Mouse (Mus musculus): ENCODE data around the gene Pes1. TPM values are rescaled to one million over a fixed set of nuclear protein-coding genes. Genes with fewer than 3 reads are reported as not detected.

Pes1 gene
- total and polyA plus RNA-seq, 3 experiments, result 240 to 498 (median 301) TPM

- Histone ChIP-seq H3K4me1 (ENCODE audit: control insufficient read depth in 1 of 2, insufficient read depth in 2 of 2, low read length in 2 of 2) (no peaks in the 10 kb centered on the region), H3K4me3 (ENCODE audit: control insufficient read depth in 1 of 2, insufficient read depth in 1 of 2, low read depth in 2 of 2, low read length in 2 of 2) (no peak overlapping the region), H3K9me3 (replicated peaks; ENCODE audit: insufficient read depth, low read length) (no peaks in the 10 kb centered on the region), H3K36me3 (ENCODE audit: control insufficient read depth in 1 of 2, insufficient read depth in 2 of 2, low read length in 2 of 2) (no peaks in the 10 kb centered on the region), H3K27ac (ENCODE audit: control insufficient read depth, low read depth, low read length) (no peak overlapping the region), H3K27me3 (ENCODE audit: control insufficient read depth in 1 of 2, insufficient read depth in 2 of 2, low read length in 2 of 2) (peaks cover 0 to 3% of the 10 kb centered on the region in 2 experiments; a peak in 2 of 4 replicates), H3K9ac (ENCODE audit: control insufficient read depth, low read depth, low read length, poor library complexity, severe bottlenecking) (no peak overlapping the region), H3K79me2 (ENCODE audit: control insufficient read depth, insufficient read depth, low read length, poor library complexity) (no peaks in the 10 kb centered on the region)
- no peak for DNase-seq (ENCODE audit: low read depth, low spot score)
- TF ChIP-seq RAD21 (IDR thresholded peaks at IDR 0.05; ENCODE audit: low read depth, low read length), result no peak
- TF ChIP-seq JUND (IDR thresholded peaks at IDR 0.05; ENCODE audit: low read depth, low read length), result no peak
- no peak for TF ChIP-seq GABPA (IDR thresholded peaks at IDR 0.05; ENCODE audit: low read depth, low read length)
- no peak for TF ChIP-seq MEF2A (IDR thresholded peaks at IDR 0.05; ENCODE audit: extremely low read depth, insufficient replicate concordance, low read depth, low read length, poor library complexity, severe bottlenecking)
- no peak for TF ChIP-seq TBP (IDR thresholded peaks at IDR 0.05; ENCODE audit: low read depth, low read length)
- TF ChIP-seq HCFC1 (IDR thresholded peaks at IDR 0.05; ENCODE audit: low read depth, low read length), result no peak
- no peak for TF ChIP-seq TAL1 (IDR thresholded peaks at IDR 0.05; ENCODE audit: low read length)
Observed at GRCm38 (mm10) chr11:3993132-3993531, 29.4 kb downstream of the Pes1 start.

GRCm38 (mm10) chr11:3993914-3994313, 30.1 kb downstream of the Pes1 start:
- H3K27ac ChIP-seq (ENCODE audit: control insufficient read depth, low read depth, low read length), result no peak overlapping the region
- H3K9me3 ChIP-seq (replicated peaks; ENCODE audit: insufficient read depth, low read length), result no peaks in the 10 kb centered on the region
- no peaks in the 10 kb centered on the region for H3K36me3 ChIP-seq (ENCODE audit: control insufficient read depth in 1 of 2, insufficient read depth in 2 of 2, low read length in 2 of 2)
- TF ChIP-seq ELF1 (IDR thresholded peaks at IDR 0.05; ENCODE audit: low read depth, low read length) (no peak), E2F4 (IDR thresholded peaks at IDR 0.05; ENCODE audit: borderline replicate concordance, low read depth, low read length) (no peak), MXI1 (IDR thresholded peaks at IDR 0.05; ENCODE audit: low read depth, low read length) (no peak), HCFC1 (IDR thresholded peaks at IDR 0.05; ENCODE audit: low read depth, low read length) (no peak), MYB (IDR thresholded peaks at IDR 0.05; ENCODE audit: low read depth, low read length) (no peak), ZMIZ1 (IDR thresholded peaks at IDR 0.05; ENCODE audit: low read depth, low read length) (no peak), MEF2A (IDR thresholded peaks at IDR 0.05; ENCODE audit: extremely low read depth, insufficient replicate concordance, low read depth, low read length, poor library complexity, severe bottlenecking) (no peak), USF1 (IDR thresholded peaks at IDR 0.05; ENCODE audit: low read depth, low read length) (no peak), MAZ (IDR thresholded peaks at IDR 0.05; ENCODE audit: low read depth, low read length) (no peak), TCF12 (IDR thresholded peaks at IDR 0.05; ENCODE audit: low read depth, low read length) (no peak), POLR2AphosphoS2 (IDR thresholded peaks at IDR 0.05; ENCODE audit: low read length) (no peak), JUND (IDR thresholded peaks at IDR 0.05; ENCODE audit: low read depth, low read length) (no peak), KAT2A (conservative IDR thresholded peaks at IDR 0.05; ENCODE audit: low read depth, low read length) (no peak), MAX (IDR thresholded peaks at IDR 0.05; ENCODE audit: low read length) (no peak), SIN3A (IDR thresholded peaks at IDR 0.05; ENCODE audit: low read length) (no peak), POLR2AphosphoS5 (IDR thresholded peaks at IDR 0.05; ENCODE audit: borderline replicate concordance, low read depth, low read length) (no peak), ETS1 (IDR thresholded peaks at IDR 0.05; ENCODE audit: low read depth, low read length) (no peak), CHD2 (IDR thresholded peaks at IDR 0.05; ENCODE audit: low read length) (no peak), SMC3 (IDR thresholded peaks at IDR 0.05; ENCODE audit: low read depth, low read length) (no peak), USF2 (IDR thresholded peaks at IDR 0.05; ENCODE audit: borderline replicate concordance in 1 of 2, insufficient read depth in 1 of 2, low read depth in 1 of 2, low read length in 2 of 2) (no peak)
- H3K27me3 ChIP-seq (ENCODE audit: control insufficient read depth in 1 of 2, insufficient read depth in 2 of 2, low read length in 2 of 2), result peaks cover 0 to 3% of the 10 kb centered on the region in 2 experiments; a peak in 2 of 4 replicates
- H3K79me2 ChIP-seq (ENCODE audit: control insufficient read depth, insufficient read depth, low read length, poor library complexity), result no peaks in the 10 kb centered on the region
- H3K4me3 ChIP-seq (ENCODE audit: control insufficient read depth in 1 of 2, insufficient read depth in 1 of 2, low read depth in 2 of 2, low read length in 2 of 2), result no peak overlapping the region
- no peaks in the 10 kb centered on the region for H3K4me1 ChIP-seq (ENCODE audit: control insufficient read depth in 1 of 2, insufficient read depth in 2 of 2, low read length in 2 of 2)
- H3K9ac ChIP-seq (ENCODE audit: control insufficient read depth, low read depth, low read length, poor library complexity, severe bottlenecking), result no peak overlapping the region
- no peak for DNase-seq (ENCODE audit: low read depth, low spot score)
